Mouse (Mus musculus) lung, embryonic 15.5 days (tissue): ENCODE measurements around the gene Them5. TPM values are rescaled to one million over a fixed set of nuclear protein-coding genes. Genes with fewer than 3 reads are reported as not detected.
A peak's percentile ranks its signal among the peaks of the same experiment; 100 is the strongest.

ENCODE experiments used
- ATAC-seq: fragments of 200-750 bp; cut with Nextera tagmentation; 2 replicates; pipeline ENCODE4 v1.8.0; 2017; ENCODE audit warnings: moderate number of reproducible peaks, borderline replicate concordance; ENCODE audit not compliant: low FRiP score, low TSS enrichment; ENCODE audit errors: extremely low read depth
- H3K27ac ChIP-seq: fragments of 300-500 bp; sonication (generic); 2 replicates; pipeline ENCODE4 v1.5.1; 2015; ENCODE audit warnings: moderate library complexity, mild to moderate bottlenecking, inconsistent platforms
- H3K27me3 ChIP-seq: fragments of 300-500 bp; sonication (generic); 2 replicates; pipeline ENCODE4 v1.6.1; 2015; ENCODE audit warnings: inconsistent platforms
- H3K36me3 ChIP-seq: fragments of 300-500 bp; sonication (generic); 2 replicates; pipeline ENCODE4 v1.6.1; 2015; ENCODE audit warnings: inconsistent platforms
- H3K4me1 ChIP-seq: fragments of 300-500 bp; sonication (generic); 2 replicates; pipeline ENCODE4 v1.6.1; 2015; ENCODE audit warnings: inconsistent platforms
- H3K4me2 ChIP-seq: fragments of 300-500 bp; sonication (generic); 2 replicates; pipeline ENCODE4 v1.6.1; 2015; ENCODE audit warnings: inconsistent platforms, mild to moderate bottlenecking, moderate library complexity
- H3K4me3 ChIP-seq: fragments of 300-500 bp; sonication (generic); 2 replicates; pipeline ENCODE4 v1.5.1; 2015; ENCODE audit warnings: mild to moderate bottlenecking, inconsistent platforms
- H3K9ac ChIP-seq: fragments of 300-500 bp; sonication (generic); 2 replicates; pipeline ENCODE4 v1.6.1; 2015; ENCODE audit warnings: inconsistent platforms
- H3K9me3 ChIP-seq: fragments of 300-500 bp; sonication (generic); 2 replicates; pipeline ENCODE4 v1.6.1; 2016; ENCODE audit warnings: inconsistent platforms
- WGBS: fragments of 180-500 bp; shearing (Covaris S2); methylation state at CpG from one replicate; pipeline ENCODE4 v1.1.7; 2015; 5-methylcytosine and 5-hydroxymethylcytosine counted together
- polyA plus RNA-seq: library from polyadenylated mRNA; unstranded; fragments of >200 nt; fragmentation: Nextera tagmentation; extraction: Ambion mirVana; gene quantifications from 2 replicates; pipeline ENCODE4 v1.2.1, GENCODE M21; 2015

Gene Them5
- polyA plus RNA-seq, 1 experiment from 2014 or later, result 0.35 TPM

- Histone ChIP-seq H3K4me2 (peak within 1 kb of the TSS; percentile 53), H3K9me3 (no peaks in the 10 kb centered on the region), H3K4me1 (peaks cover 28% of the 10 kb centered on the region), H3K27ac (peak within 1 kb of the TSS; percentile 88), H3K9ac (0 out of 2 replicates have a peak within 1 kb of the TSS, but pooled peaks have one; percentile 13), H3K36me3 (no peaks in the 10 kb centered on the region), H3K27me3 (no peaks in the 10 kb centered on the region; the same call in 1 of the 2 replicates), H3K4me3 (peak within 1 kb of the TSS; percentile 32)
- peak; percentile 19; the same call in 1 of the 2 replicates for ATAC-seq
- 8% methylated on average over 5 of the region's 5 CpGs for WGBS
These were observed 30.7 kb downstream of the Them5 start, which contains the start of gene Rorc for GRCm38 (mm10) chr3:94372641-94373040. TSS of gene Rorc (plus strand) at chr3:94372794.

- H3K9me3 ChIP-seq, result no peaks in the 10 kb centered on the region
- H3K4me3 ChIP-seq, result peak overlapping the region; percentile 32
- peaks cover 25% of the 10 kb centered on the region for H3K4me1 ChIP-seq
- 5% methylated on average over 10 of the region's 10 CpGs for WGBS
- peak; percentile 71 for ATAC-seq
- no peaks in the 10 kb centered on the region for H3K27me3 ChIP-seq
- 0 out of 2 replicates have a peak overlapping the region, but pooled peaks have one; percentile 13 for H3K9ac ChIP-seq
- peak overlapping the region; percentile 88 for H3K27ac ChIP-seq
- H3K4me2 ChIP-seq, result peak overlapping the region; percentile 53
- H3K36me3 ChIP-seq, result no peaks in the 10 kb centered on the region
These were observed 31.2 kb downstream of the Them5 start for GRCm38 (mm10) chr3:94373090-94373489.

- Histone ChIP-seq H3K27ac (peak overlapping the region; percentile 88), H3K9ac (0 out of 2 replicates have a peak overlapping the region, but pooled peaks have one; percentile 13), H3K36me3 (no peaks in the 10 kb centered on the region), H3K27me3 (no peaks in the 10 kb centered on the region), H3K4me2 (peak overlapping the region; percentile 53), H3K4me1 (peaks cover 25% of the 10 kb centered on the region), H3K9me3 (no peaks in the 10 kb centered on the region), H3K4me3 (peak overlapping the region; percentile 32)
- peak; percentile 62 for ATAC-seq
- WGBS, result 3% methylated on average over 4 of the region's 5 CpGs
These were observed 31.7 kb downstream of the Them5 start for GRCm38 (mm10) chr3:94373597-94374011.

GRCm38 (mm10) chr3:94374636-94375035 is 32.7 kb downstream of the Them5 start:
- Histone ChIP-seq H3K27ac (no peak overlapping the region), H3K9me3 (no peaks in the 10 kb centered on the region), H3K4me1 (peaks cover 25% of the 10 kb centered on the region), H3K9ac (no peak overlapping the region), H3K36me3 (no peaks in the 10 kb centered on the region), H3K4me3 (no peak overlapping the region), H3K27me3 (no peaks in the 10 kb centered on the region), H3K4me2 (no peak overlapping the region)
- no peak for ATAC-seq

GRCm38 (mm10) chr3:94375146-94375545 is 33.2 kb downstream of the Them5 start:
- H3K4me2 ChIP-seq, result no peak overlapping the region
- ATAC-seq, result no peak
- H3K9me3 ChIP-seq, result no peaks in the 10 kb centered on the region
- no peak overlapping the region for H3K9ac ChIP-seq
- H3K36me3 ChIP-seq, result no peaks in the 10 kb centered on the region
- peaks cover 25% of the 10 kb centered on the region for H3K4me1 ChIP-seq
- 69% methylated on average over 2 of the region's 2 CpGs for WGBS
- no peak overlapping the region for H3K4me3 ChIP-seq
- no peaks in the 10 kb centered on the region for H3K27me3 ChIP-seq
- no peak overlapping the region for H3K27ac ChIP-seq

GRCm38 (mm10) chr3:94375861-94376260 is 34.0 kb downstream of the Them5 start:
- H3K9ac ChIP-seq, result no peak overlapping the region
- WGBS, result 52% methylated on average over 5 of the region's 5 CpGs
- H3K36me3 ChIP-seq, result no peaks in the 10 kb centered on the region
- no peaks in the 10 kb centered on the region for H3K27me3 ChIP-seq
- no peak overlapping the region for H3K4me2 ChIP-seq
- no peak for ATAC-seq
- H3K4me3 ChIP-seq, result no peak overlapping the region
- no peaks in the 10 kb centered on the region for H3K9me3 ChIP-seq
- peaks cover 25% of the 10 kb centered on the region for H3K4me1 ChIP-seq
- no peak overlapping the region for H3K27ac ChIP-seq

- H3K4me1 ChIP-seq, result peaks cover 15% of the 10 kb centered on the region
- WGBS, result 13% methylated on average over 13 of the region's 13 CpGs
- no peak overlapping the region for H3K4me2 ChIP-seq
- H3K27ac ChIP-seq, result no peak overlapping the region
- no peaks in the 10 kb centered on the region for H3K36me3 ChIP-seq
- no peaks in the 10 kb centered on the region for H3K27me3 ChIP-seq
- no peaks in the 10 kb centered on the region for H3K9me3 ChIP-seq
- ATAC-seq, result no peak
- no peak overlapping the region for H3K9ac ChIP-seq
- H3K4me3 ChIP-seq, result no peak overlapping the region
These were observed 35.4 kb downstream of the Them5 start for GRCm38 (mm10) chr3:94377028-94377923.

GRCm38 (mm10) chr3:94379831-94380510 is 38.1 kb downstream of the Them5 start:
- Histone ChIP-seq H3K9me3 (no peaks in the 10 kb centered on the region), H3K9ac (no peak overlapping the region), H3K4me3 (no peak overlapping the region), H3K27ac (no peak overlapping the region), H3K36me3 (no peaks in the 10 kb centered on the region), H3K27me3 (no peaks in the 10 kb centered on the region), H3K4me2 (no peak overlapping the region), H3K4me1 (no peaks in the 10 kb centered on the region)
- WGBS, result 26% methylated on average over 9 of the region's 9 CpGs
- no peak for ATAC-seq

- ATAC-seq, result no peak
- Histone ChIP-seq H3K27me3 (no peaks in the 10 kb centered on the region), H3K4me2 (no peak overlapping the region), H3K9ac (no peak overlapping the region), H3K4me1 (no peaks in the 10 kb centered on the region), H3K36me3 (no peaks in the 10 kb centered on the region), H3K27ac (no peak overlapping the region), H3K4me3 (no peak overlapping the region), H3K9me3 (no peaks in the 10 kb centered on the region)
- WGBS, result 60% methylated on average over 5 of the region's 5 CpGs
These were observed 40.4 kb downstream of the Them5 start for GRCm38 (mm10) chr3:94382308-94382707.

GRCm38 (mm10) chr3:94383476-94383875 is 41.6 kb downstream of the Them5 start:
- ATAC-seq, result no peak
- no peak overlapping the region for H3K27ac ChIP-seq
- no peaks in the 10 kb centered on the region for H3K27me3 ChIP-seq
- 45% methylated on average over 3 of the region's 3 CpGs for WGBS
- no peaks in the 10 kb centered on the region for H3K36me3 ChIP-seq
- H3K4me2 ChIP-seq, result no peak overlapping the region
- no peak overlapping the region for H3K9ac ChIP-seq
- no peaks in the 10 kb centered on the region for H3K4me1 ChIP-seq
- H3K9me3 ChIP-seq, result no peaks in the 10 kb centered on the region
- H3K4me3 ChIP-seq, result no peak overlapping the region

GRCm38 (mm10) chr3:94386671-94387070 is 44.8 kb downstream of the Them5 start:
- no peaks in the 10 kb centered on the region for H3K27me3 ChIP-seq
- no peak overlapping the region for H3K4me3 ChIP-seq
- H3K4me1 ChIP-seq, result no peaks in the 10 kb centered on the region
- H3K27ac ChIP-seq, result no peak overlapping the region
- no peaks in the 10 kb centered on the region for H3K9me3 ChIP-seq
- 64% methylated on average over 4 of the region's 4 CpGs for WGBS
- H3K9ac ChIP-seq, result no peak overlapping the region
- ATAC-seq, result no peak; the same call in 1 of the 2 replicates
- H3K36me3 ChIP-seq, result no peaks in the 10 kb centered on the region
- H3K4me2 ChIP-seq, result no peak overlapping the region

- Histone ChIP-seq H3K9me3 (no peaks in the 10 kb centered on the region), H3K27me3 (no peaks in the 10 kb centered on the region), H3K9ac (no peak overlapping the region), H3K4me3 (no peak overlapping the region), H3K36me3 (no peaks in the 10 kb centered on the region), H3K27ac (no peak overlapping the region), H3K4me2 (no peak overlapping the region), H3K4me1 (no peaks in the 10 kb centered on the region)
- ATAC-seq, result no peak
- 87% methylated on average over 10 of the region's 10 CpGs for WGBS
These were observed 45.5 kb downstream of the Them5 start for GRCm38 (mm10) chr3:94387391-94387790.
